Mouse (Mus musculus) cerebellum, postnatal 25 days (tissue): ENCODE measurements around the gene Hdac5.
A peak's percentile ranks its signal among the peaks of the same experiment; 100 is the strongest.

Source experiments
- DNase-seq, 2 experiments: peaks; one replicate each; pipeline ENCODE4 v3.0.0; 2021; ENCODE audit warnings: mixed read lengths in 2 of 2

Gene Hdac5

GRCm38 (mm10) chr11:102214430-102215156 lies 15.4 kb downstream of the Hdac5 start:
- peak; percentile 44 to 73 for DNase-seq

GRCm38 (mm10) chr11:102211936-102212341 lies 18.0 kb downstream of the Hdac5 start:
- DNase-seq: peak in 1 of 2 experiments; percentile 64

- no peak for DNase-seq
Observed at GRCm38 (mm10) chr11:102211011-102211410, 19.0 kb downstream of the Hdac5 start.

- peak in 1 of 2 experiments; percentile 26 for DNase-seq
Observed at GRCm38 (mm10) chr11:102210185-102210584, 19.8 kb downstream of the Hdac5 start.

- peak; percentile 79 to 83 for DNase-seq
Observed at GRCm38 (mm10) chr11:102209742-102210141, 20.2 kb downstream of the Hdac5 start.

GRCm38 (mm10) chr11:102208846-102209245 lies 21.1 kb downstream of the Hdac5 start:
- DNase-seq: no peak

DNA sequence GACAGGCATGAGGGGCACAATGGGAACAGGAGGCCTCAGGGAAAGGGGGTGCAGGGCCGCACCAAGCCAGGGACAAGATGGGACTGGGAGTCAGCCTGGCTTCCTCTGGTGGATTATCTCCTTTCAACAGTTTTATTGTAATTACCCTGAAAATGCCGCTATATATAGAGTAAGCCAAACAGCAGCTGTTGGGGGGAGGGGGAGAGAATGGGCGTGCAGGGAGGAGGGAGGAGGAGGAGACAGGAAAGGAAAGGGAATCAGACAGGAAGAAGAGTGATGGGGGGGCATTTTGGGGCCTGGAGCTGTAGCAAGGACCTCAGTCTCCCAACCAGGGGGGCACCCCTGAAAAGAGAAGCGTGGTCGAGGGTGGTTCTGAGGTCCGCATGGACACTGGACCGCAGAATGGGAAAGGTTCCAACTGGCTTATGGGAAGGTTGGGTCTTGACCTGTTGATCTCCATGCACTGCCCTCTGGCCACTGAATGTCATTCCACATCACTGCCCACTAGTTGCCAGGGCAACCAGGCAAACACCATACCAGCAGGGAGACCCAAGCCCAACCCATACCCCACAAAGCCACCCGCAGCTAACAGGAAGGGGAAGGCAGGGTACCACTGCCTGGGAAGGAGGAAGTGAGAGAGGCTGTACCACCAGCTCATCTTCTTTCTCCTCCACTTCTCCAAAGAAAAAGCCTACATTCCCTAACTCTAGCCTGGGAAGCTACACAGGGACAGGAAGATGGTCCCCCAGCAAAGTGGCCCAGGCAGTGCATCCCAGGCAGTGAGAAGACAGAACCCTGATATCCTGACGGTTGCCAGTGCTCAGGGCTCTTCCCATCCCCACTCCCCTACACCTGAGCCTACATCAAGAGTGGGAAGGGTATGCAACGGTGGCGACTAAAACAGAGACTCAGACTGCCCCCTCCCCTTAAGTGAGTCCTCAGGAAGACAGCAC lies 21.9 kb downstream of the Hdac5 start:
- DNase-seq: peak in 1 of 2 experiments; percentile 25

DNA sequence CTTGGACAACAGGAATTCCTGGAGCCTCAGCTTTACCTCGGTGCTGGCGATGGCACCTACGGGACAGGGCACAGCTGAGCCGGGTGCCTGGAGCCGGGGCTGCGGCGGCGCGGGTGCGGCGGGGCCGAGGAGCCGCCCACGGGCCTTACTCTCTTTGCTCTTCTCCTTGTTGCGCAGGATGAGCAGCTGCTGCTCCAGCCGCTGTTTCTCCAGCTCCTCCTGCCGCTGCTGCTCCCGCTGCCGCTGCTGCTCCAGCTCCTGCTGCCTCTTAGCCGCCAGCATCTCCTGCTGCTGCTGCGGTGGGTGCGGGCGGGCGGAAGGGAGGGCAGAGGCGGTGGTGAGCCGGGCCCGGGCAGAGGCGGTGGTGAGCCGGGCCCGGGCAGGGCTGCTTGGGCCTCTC lies 23.5 kb downstream of the Hdac5 start:
- no peak for DNase-seq

GRCm38 (mm10) chr11:102201408-102201821 lies 28.6 kb downstream of the Hdac5 start:
- DNase-seq: peak in 1 of 2 experiments; percentile 40

GRCm38 (mm10) chr11:102199856-102200255 lies 30.1 kb downstream of the Hdac5 start:
- DNase-seq: peak in 1 of 2 experiments; percentile 7

- peak in 1 of 2 experiments; percentile 2 for DNase-seq
Observed at GRCm38 (mm10) chr11:102198245-102198644, 31.7 kb downstream of the Hdac5 start.

DNA sequence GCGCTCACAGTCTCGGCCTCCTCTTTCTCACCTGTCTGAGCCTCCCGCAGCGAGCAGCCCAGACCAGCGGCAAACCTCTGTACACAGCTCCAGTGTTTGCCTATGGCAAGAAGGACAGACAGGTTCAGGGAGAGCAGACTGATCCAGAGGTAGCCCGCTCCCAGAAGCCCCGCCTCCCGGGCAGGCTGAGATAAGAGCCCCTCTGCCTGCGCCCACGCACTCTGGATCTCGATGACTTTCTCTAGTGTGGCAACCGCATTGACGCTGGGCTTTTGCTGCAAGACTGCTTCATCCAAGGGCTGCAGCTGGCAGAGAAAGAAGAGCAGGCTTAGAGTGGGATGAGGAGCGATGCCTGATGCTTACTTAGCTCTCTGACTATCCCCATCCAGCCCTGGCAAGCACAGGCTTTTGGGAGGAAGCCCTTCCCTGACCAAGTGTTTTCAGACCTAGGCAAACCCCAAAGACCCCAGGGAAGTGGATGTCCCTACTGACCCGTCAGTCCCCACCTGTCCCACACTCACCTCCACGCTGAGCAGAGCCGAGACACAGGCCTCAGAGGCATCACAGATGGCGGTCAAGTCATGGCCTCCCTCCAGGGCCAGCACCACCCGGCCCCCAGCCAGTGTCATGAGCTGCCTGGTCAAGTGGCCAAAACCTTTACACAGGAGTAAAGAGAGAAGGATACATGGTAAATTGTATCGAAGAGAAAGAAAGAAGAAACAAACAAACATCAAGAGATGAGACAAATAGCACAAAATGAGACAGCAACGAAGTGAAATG lies 33.8 kb downstream of the Hdac5 start:
- peak; percentile 57 to 65 for DNase-seq

GRCm38 (mm10) chr11:102193657-102194440 lies 36.1 kb downstream of the Hdac5 start:
- DNase-seq: peak in 1 of 2 experiments; percentile 9

DNA sequence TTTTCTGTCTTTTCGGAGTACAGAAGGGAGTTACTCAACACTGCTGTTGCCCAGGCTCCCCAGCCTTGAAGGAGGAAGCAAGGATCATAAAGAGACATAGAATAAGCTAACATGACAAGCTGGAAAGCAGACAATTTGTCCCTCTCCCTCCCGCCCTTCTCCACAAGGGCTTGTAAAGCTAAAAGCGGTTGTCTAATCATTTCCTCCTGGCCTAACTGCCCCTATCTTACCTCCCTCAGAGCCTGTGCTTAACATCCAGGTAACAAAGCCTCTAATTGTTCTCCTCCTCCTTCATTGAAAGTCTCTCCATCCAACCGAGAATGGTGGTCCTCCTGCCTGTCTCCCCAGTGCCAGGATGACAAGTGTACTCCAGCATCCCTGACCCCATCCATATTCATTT lies 39.1 kb downstream of the Hdac5 start:
- no peak for DNase-seq

- peak; percentile 90 to 92 for DNase-seq
Observed at GRCm38 (mm10) chr11:102189461-102190436, 40.2 kb downstream of the Hdac5 start, which contains the start of gene G6pc3. TSS of gene G6pc3 (plus strand) at chr11:102189620.

- no peak for DNase-seq
Observed at GRCm38 (mm10) chr11:102188980-102189379, 41.0 kb downstream of the Hdac5 start.

GRCm38 (mm10) chr11:102186235-102186634 lies 43.7 kb downstream of the Hdac5 start:
- DNase-seq: no peak

DNA sequence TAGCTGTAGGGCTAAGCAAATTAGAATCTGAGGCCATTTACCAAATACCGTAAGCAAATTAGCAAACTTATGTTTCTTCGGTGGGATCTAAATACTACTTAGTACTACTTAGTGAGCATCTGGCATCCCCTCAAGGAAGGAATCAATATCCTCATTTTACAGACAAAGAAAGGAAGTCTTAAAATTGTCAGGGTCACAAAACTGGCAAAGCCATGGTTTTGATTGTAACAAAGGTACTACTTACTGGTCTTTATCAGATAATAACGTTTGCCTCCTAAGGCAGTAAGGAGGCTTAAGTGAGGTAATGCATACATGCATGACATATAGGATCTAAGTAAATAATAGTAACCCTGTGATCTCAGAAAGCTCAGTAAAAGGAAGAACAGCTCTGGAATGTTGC lies 44.3 kb downstream of the Hdac5 start:
- no peak for DNase-seq

GRCm38 (mm10) chr11:102184646-102185495 lies 45.1 kb downstream of the Hdac5 start, which contains the start of gene Lsm12:
TSS of gene Lsm12 (minus strand) at chr11:102185296.
- DNase-seq: peak; percentile 97 to 99
